Mouse (Mus musculus): ENCODE measurements around the gene 2310009B15Rik.

DNA sequence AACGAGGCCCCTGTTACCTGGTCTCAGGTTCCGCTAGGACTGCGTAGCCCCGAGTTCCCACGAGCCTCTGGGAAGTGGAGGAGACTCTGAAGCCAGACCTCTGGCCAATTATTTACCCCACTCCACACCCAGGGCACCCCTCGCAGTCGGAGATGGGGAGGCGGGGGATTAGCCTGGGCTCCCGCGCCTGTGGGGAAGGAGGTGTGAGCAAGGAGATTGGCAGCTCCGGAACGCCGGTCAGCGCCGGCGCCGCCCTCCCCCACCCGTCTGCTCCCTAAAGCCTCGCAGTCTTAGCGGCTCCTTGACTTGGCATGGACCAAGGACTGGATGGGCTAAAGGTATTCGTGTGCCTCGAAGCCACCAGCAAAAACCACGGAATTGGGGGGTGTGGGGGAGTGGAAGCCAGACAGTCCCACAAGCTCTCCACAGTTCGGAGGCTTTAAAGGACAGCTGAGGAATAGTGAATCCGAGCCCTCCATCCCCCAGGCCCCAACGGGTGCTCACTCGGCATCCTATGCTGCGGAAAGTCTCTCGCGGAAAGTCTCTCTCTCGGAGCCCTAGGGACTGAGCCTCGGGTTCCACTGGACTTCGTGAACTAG, 8.0 kb downstream of the 2310009B15Rik start, which contains the start of gene Lhx9:
- TF ChIP-seq CTCF (IDR thresholded peaks at IDR 0.05; ENCODE audit: extremely low read depth, insufficient read depth, low read length) (no peak), POLR2A (IDR thresholded peaks at IDR 0.05; ENCODE audit: extremely low read depth, insufficient read depth, low read length) (no peak)

All from cortical plate, adult 2 months (tissue).